Mouse (Mus musculus) bone marrow, adult 2 months (tissue): ENCODE measurements around the gene Ccdc9b.

Source experiments
- CTCF ChIP-seq: fragments of 200-500 bp; IDR thresholded peaks from 2 replicates; pipeline ENCODE4 v1.5.1; 2011; ENCODE audit warnings: low read length, control low read depth; ENCODE audit not compliant: control insufficient read depth, insufficient read depth
- POLR2A ChIP-seq: fragments of 200-500 bp; IDR thresholded peaks from 2 replicates; pipeline ENCODE4 v1.6.1; 2011; ENCODE audit warnings: low read depth, mild to moderate bottlenecking, control low read depth, low read length, borderline replicate concordance; ENCODE audit not compliant: control insufficient read depth

DNA sequence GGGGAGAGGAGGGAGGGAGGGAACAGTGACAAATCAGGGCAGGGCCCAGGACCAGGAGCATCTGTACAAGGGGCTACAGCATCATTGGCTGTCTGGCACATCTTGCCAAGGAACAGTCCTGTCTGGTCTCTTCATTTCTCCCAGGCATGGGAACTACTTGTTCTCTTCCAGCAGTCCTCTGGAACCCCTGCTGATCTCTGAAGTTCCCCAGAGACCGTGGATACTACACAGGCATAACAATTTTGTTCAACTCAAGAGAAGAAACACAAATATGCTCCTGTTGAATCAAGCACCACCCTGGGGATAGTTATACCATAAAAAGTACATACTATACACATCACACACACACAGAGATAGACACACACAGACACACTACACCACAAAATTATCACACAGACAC lies 18.7 kb upstream of the Ccdc9b start:
- TF ChIP-seq CTCF (no peak), POLR2A (no peak)
